Mouse (Mus musculus) intestine, postnatal 0 days (tissue): ENCODE measurements around the gene Ppfia2. TPM values are rescaled to one million over a fixed set of nuclear protein-coding genes. Genes with fewer than 3 reads are reported as not detected.

ENCODE experiments used
- ATAC-seq: fragments of 200-750 bp; cut with Nextera tagmentation; 2 replicates; pipeline ENCODE4 v1.8.0; 2017; ENCODE audit warnings: mild to moderate bottlenecking, moderate TSS enrichment, moderate library complexity
- H3K27ac ChIP-seq: fragments of 300-500 bp; sonication (generic); 2 replicates; pipeline ENCODE4 v1.5.1; 2014; ENCODE audit warnings: mild to moderate bottlenecking, low read depth, low read length, moderate library complexity
- H3K27me3 ChIP-seq: fragments of 300-500 bp; sonication (generic); replicated peaks from 2 replicates; pipeline ENCODE4 v1.6.1; 2014; ENCODE audit warnings: low read length, mixed read lengths; ENCODE audit not compliant: control insufficient read depth, insufficient read depth
- H3K36me3 ChIP-seq: fragments of 300-500 bp; sonication (generic); 2 replicates; pipeline ENCODE4 v1.6.1; 2014; ENCODE audit warnings: mild to moderate bottlenecking, moderate library complexity; ENCODE audit not compliant: control insufficient read depth, insufficient read depth
- H3K4me1 ChIP-seq: fragments of 300-500 bp; sonication (generic); replicated peaks from 2 replicates; pipeline ENCODE4 v1.6.1; 2014; ENCODE audit warnings: antibody characterized with exemption, low read length, mixed read lengths; ENCODE audit not compliant: control insufficient read depth, insufficient read depth
- H3K4me2 ChIP-seq: fragments of 300-500 bp; sonication (generic); replicated peaks from 2 replicates; pipeline ENCODE4 v1.6.1; 2014; ENCODE audit warnings: low read depth, mild to moderate bottlenecking, moderate library complexity
- H3K4me3 ChIP-seq: fragments of 300-500 bp; sonication (generic); 2 replicates; pipeline ENCODE4 v1.5.1; 2014; ENCODE audit warnings: low read depth, low read length
- H3K9ac ChIP-seq: fragments of 300-500 bp; sonication (generic); 2 replicates; pipeline ENCODE4 v1.6.1; 2014; ENCODE audit warnings: mild to moderate bottlenecking, low read depth, low read length
- H3K9me3 ChIP-seq: fragments of 300-500 bp; sonication (generic); 2 replicates; pipeline ENCODE4 v1.6.1; 2016; ENCODE audit warnings: mixed run types; ENCODE audit not compliant: control insufficient read depth
- CTCF ChIP-seq: sonication (generic); IDR thresholded peaks from 2 replicates; pipeline ENCODE4 v1.5.1; 2016; ENCODE audit warnings: low read depth, mild to moderate bottlenecking, control low read depth, antibody characterized with exemption, moderate library complexity
- WGBS: fragments of 180-500 bp; shearing (Covaris S2); extraction: QIAGEN DNeasy Blood & Tissue Kit; methylation state at CpG from one replicate; pipeline ENCODE4 v1.1.7; 2014; 5-methylcytosine and 5-hydroxymethylcytosine counted together
- polyA plus RNA-seq: library from polyadenylated mRNA; unstranded; fragments of >200 nt; fragmentation: Nextera tagmentation; extraction: Ambion mirVana; gene quantifications from 2 replicates; pipeline ENCODE4 v1.2.1, GENCODE M21; 2015

Gene Ppfia2
- polyA plus RNA-seq, 1 experiment from 2014 or later = 0.60 TPM

DNA sequence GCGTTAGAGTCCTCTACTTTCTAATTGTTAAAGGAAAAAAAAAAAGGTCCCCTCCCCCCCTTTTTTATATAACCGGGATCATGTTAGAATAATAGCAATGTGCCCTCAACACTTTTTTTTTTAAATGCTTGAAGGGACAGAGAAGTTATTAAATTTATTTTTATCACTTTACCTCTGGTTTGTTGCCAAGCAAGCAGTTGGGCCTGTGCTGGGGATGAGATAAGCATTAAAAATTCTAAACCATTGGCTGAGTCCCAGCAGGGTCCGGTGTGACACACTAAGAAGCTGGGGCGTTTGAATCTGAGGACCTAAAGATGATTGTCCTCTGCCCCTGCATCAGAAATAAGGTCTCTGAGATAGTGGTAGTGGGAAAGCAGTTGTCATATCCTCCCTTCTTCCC is 114.9 kb downstream of the Ppfia2 start:
- Histone ChIP-seq H3K4me1 (no peaks in the 10 kb centered on the region), H3K27me3 (no peaks in the 10 kb centered on the region), H3K27ac (no peak overlapping the region), H3K4me3 (no peak overlapping the region), H3K9ac (no peak overlapping the region), H3K9me3 (no peaks in the 10 kb centered on the region), H3K4me2 (no peak overlapping the region), H3K36me3 (no peaks in the 10 kb centered on the region)
- no peak for TF ChIP-seq CTCF
- ATAC-seq = no peak
- WGBS = 77% methylated on average over 4 of the region's 4 CpGs

DNA sequence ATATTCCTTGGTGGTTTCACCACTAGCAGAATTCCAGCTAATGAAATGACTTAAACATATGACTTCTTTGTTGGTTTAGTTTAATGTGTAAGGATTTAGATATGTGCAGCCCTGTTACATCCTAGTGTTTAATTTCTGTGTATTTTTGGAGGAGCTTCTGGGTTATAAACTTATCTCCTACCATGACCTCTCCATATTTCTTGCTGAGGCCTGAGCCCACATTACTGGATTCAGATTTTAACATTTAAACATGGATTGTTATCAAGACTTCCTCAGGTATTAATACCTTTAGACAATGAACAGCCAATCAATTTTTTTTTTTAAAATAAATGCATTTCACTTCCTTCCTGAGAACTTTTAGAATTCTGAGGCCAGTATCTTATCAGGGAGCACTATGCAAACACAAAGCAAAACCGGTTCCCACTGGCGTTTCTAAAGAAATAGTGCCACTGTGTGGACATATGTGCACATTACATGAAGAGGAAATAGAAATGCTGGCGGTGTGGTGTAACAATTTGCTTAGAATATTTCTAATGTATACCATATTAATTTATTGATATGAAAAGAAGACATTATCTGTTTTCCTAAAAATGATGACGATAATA is 115.4 kb downstream of the Ppfia2 start:
- H3K36me3 ChIP-seq = no peaks in the 10 kb centered on the region
- no peak overlapping the region for H3K9ac ChIP-seq
- TF ChIP-seq CTCF = peak; percentile 83
- H3K27me3 ChIP-seq = no peaks in the 10 kb centered on the region
- ATAC-seq = peak; percentile 71
- H3K4me2 ChIP-seq = no peak overlapping the region
- H3K27ac ChIP-seq = no peak overlapping the region
- 2% methylated on average over 4 of the region's 4 CpGs for WGBS
- H3K9me3 ChIP-seq = no peaks in the 10 kb centered on the region
- H3K4me3 ChIP-seq = no peak overlapping the region
- H3K4me1 ChIP-seq = no peaks in the 10 kb centered on the region

DNA sequence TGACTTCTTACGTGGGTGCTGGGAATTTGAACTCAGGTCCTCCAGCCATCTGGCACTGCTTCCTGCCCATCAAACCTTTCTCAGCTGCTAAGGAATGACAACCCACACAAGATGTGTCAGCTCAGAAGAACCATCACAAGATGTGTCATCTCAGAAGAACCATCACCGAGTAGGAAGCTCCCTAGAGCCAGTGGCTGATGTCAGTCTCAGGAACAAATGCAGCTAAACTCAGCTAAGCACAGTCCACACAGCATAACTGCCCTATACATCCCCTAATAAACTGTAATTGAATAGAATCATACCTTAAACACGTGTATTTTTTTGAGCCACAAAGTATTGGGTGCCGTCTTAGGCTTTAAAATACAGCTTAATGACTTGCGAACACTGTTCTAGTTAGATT is 117.7 kb downstream of the Ppfia2 start:
- H3K4me2 ChIP-seq = no peak overlapping the region
- no peaks in the 10 kb centered on the region for H3K4me1 ChIP-seq
- H3K4me3 ChIP-seq = no peak overlapping the region
- WGBS = 72% methylated on average over 5 of the region's 5 CpGs
- no peak for ATAC-seq
- H3K27ac ChIP-seq = no peak overlapping the region
- no peaks in the 10 kb centered on the region for H3K27me3 ChIP-seq
- H3K36me3 ChIP-seq = no peaks in the 10 kb centered on the region
- no peak for TF ChIP-seq CTCF
- no peaks in the 10 kb centered on the region for H3K9me3 ChIP-seq
- H3K9ac ChIP-seq = no peak overlapping the region

DNA sequence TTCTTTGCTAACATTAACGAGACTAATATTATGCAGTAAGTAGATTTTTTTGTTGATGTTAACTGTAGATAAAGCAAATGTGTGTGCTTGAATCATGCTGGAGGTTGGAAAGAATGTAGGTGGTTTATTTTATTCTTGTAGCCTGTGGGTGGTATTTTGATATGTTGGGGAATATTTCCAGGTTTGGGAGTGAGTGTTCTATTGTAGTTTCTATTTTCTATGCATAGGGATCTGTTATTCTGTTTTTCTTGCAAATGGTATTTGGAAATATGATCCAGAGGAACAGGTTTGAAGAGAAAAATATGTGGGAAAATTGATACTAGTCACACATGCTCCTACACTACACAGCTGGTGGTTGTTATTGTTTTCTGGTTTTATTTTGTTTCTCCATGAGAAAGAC is 120.8 kb downstream of the Ppfia2 start:
- Histone ChIP-seq H3K9me3 (no peaks in the 10 kb centered on the region), H3K9ac (no peak overlapping the region), H3K27ac (no peak overlapping the region), H3K4me1 (no peaks in the 10 kb centered on the region), H3K4me3 (no peak overlapping the region), H3K27me3 (no peaks in the 10 kb centered on the region), H3K36me3 (no peaks in the 10 kb centered on the region), H3K4me2 (no peak overlapping the region)
- ATAC-seq = no peak
- no peak for TF ChIP-seq CTCF
- 84% methylated on average over 1 of the region's 1 CpGs for WGBS

DNA sequence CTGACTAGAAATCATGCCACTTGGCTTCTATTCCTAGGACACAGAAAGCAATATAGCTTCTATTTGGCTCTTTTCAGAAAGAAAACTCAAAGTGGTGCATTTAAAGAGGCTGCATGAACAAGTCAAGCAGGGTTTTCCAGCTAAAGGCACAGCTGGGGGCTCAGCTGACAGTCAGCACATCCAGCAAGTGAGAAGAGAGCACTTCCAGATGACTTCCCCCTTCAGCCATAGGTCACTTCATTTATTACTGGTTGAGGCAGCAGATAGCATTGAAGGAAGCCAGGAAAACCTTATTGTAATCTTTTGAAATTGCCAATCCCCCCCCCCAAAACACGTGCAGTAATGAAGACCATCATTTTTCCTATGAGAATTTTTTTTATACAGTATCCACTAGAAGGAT is 126.8 kb downstream of the Ppfia2 start:
- 55% methylated on average over 1 of the region's 1 CpGs for WGBS
- no peak for ATAC-seq
- no peak overlapping the region for H3K4me3 ChIP-seq
- no peak overlapping the region for H3K4me2 ChIP-seq
- H3K27me3 ChIP-seq = no peaks in the 10 kb centered on the region
- no peaks in the 10 kb centered on the region for H3K4me1 ChIP-seq
- no peak overlapping the region for H3K9ac ChIP-seq
- no peak for TF ChIP-seq CTCF
- no peak overlapping the region for H3K27ac ChIP-seq
- H3K36me3 ChIP-seq = no peaks in the 10 kb centered on the region
- H3K9me3 ChIP-seq = no peaks in the 10 kb centered on the region

DNA sequence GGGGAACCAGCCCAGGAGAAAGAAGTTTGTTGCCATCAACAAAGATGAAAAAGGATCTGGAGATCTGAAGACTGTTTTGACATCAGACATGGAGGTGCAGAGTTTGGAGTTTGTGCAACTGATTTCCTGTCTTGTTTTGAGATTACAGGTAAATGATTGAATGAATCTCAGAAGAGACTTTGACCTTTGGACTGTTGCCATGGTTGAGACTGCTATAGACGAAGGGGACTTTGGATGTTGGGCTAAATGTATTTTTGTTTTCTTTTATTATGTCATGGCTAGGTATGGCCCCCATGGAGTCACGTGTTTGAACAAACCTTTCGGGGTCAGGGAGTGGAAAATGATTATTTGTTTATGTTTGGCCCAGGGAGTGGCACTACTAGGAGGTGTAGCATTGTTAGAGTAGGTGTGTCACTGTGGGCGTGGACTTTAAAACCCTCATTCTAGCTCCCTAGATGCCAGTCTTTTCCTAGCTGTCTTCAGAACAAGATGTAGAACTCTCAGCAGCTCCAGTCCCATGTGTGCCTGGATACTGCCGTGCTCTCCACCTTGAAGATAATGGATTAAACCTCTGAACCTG is 133.3 kb downstream of the Ppfia2 start:
- ATAC-seq = peak; percentile 99
- H3K27ac ChIP-seq = no peak overlapping the region
- no peak overlapping the region for H3K9ac ChIP-seq
- no peaks in the 10 kb centered on the region for H3K27me3 ChIP-seq
- no peaks in the 10 kb centered on the region for H3K36me3 ChIP-seq
- no peaks in the 10 kb centered on the region for H3K9me3 ChIP-seq
- H3K4me1 ChIP-seq = no peaks in the 10 kb centered on the region
- TF ChIP-seq CTCF = no peak
- H3K4me3 ChIP-seq = no peak overlapping the region
- WGBS = 47% methylated on average over 5 of the region's 5 CpGs
- H3K4me2 ChIP-seq = no peak overlapping the region
